Mouse (Mus musculus) fat pad, adult 2 months (tissue): ENCODE measurements around the gene Cnih1.
"Not testable (repeated sequence)": the region's sequence is repeated elsewhere in the genome, so short reads cannot be mapped to it uniquely, and the experiment has no call there.

Experiments used
- DNase-seq: peaks from one replicate; pipeline ENCODE4 v3.0.0-alpha.2; 2011; ENCODE audit warnings: low read depth, low spot score; ENCODE audit errors: extremely low read depth

Cnih1 gene

DNA sequence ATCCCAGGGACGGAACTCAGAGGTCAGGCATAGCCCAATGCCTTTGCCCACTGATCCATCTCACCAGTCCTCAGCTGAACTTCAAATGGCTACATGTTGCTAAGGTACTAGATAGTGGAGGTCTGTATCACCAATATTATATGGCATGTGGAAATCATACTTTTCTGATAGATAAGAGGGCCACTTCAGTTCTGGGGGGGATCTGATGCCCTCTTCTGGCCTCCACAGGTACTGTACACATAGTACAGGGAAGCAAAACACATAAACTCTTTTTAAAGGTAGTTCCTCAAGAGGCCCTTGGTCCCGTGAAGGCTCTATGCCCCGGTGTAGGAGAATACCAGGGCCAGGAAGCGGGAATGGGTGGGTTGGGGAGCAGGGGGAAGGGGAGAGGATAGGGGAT is 2.1 kb upstream of the Cnih1 start:
- DNase-seq = no peak

GRCm38 (mm10) chr14:46788505-46788901 is 292 bp upstream of the Cnih1 start:
- DNase-seq = no peak

DNA sequence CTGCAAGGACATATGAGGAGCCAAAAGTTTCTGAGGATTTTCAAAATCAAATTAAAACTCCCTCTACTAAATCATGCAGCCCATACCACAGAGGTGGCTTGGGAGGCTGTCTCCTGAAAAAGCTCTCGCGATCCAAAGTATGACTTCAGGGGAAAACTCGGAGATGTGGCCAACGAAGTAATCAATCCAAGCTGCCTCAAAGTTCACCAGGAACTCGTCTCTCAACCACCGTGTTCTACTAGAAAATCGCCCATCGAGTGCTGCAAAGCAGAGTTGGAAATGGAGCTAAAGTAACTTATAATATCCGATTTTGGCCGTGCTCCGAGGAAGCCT is 791 bp downstream of the Cnih1 start:
- DNase-seq = no peak

DNA sequence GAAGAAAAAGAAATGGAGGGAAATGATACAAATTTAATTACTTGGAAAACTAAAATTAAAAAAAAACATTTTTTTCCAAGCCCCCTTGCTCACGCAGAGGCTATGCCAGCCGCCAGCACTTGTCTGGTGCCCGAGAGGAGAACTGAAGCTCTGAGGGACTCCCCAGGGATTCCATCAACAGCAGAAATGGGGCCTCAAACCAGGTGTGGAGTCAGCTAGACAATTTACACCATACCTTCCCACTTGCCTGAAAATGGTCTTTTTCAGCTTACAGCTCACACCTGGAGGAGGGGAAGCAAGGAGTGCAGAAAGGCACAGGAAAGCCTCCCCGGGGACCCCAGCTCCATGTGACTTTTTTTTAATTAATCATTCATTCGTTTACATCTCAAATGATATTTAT is 3.0 kb downstream of the Cnih1 start:
- no peak for DNase-seq

GRCm38 (mm10) chr14:46783327-46783926 is 4.8 kb downstream of the Cnih1 start:
- DNase-seq = no peak

DNA sequence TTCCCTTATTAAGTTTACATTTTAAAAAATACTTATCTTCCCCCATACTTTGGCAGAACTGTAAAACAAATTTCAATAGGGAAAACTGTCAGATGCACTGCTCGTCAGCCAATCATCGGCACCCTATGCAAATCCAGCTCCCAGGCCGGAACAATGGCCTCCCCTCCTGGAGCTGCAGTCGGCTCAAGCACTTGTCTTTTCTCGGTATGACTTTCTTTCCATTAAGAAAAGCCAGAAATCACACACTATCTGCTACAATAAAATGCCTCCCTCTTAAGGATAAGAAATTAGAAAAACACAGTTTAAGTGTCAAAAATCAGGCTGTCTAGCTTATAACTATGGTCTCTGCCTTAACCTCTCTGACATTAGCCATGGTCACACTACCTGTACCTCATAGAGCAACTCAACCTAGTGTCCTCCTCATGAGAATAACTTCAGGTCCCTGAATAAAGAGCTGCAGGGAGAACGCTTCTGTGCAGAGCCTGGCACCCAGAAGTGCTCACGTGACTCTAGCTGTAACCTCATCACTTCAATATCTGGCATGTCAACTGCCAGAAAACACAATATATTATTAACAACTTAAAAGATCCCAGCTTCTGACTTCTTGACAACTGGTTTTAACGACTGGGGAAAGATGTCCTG is 5.9 kb downstream of the Cnih1 start:
- no peak for DNase-seq

DNA sequence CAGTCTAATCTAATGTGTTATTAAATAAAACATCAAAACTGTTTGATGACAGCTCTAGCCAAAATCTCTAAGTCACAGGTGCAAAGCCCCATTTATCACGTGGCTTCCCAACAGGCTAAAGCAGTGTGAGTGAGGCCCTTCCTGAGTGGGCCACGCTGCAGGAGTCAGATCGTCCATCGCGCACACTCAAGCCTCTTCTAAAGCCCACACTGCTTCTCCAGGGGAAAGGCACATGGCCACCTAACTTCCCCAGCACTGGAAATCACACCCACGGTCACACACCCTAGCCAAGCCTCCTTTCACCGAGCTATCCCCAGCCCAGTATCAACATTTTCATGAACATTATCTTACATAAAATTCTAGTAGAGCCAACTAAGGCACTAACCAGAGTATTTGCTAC is 7.1 kb downstream of the Cnih1 start:
- no peak for DNase-seq

GRCm38 (mm10) chr14:46779217-46779616 is 9.0 kb downstream of the Cnih1 start:
- DNase-seq = no peak

DNA sequence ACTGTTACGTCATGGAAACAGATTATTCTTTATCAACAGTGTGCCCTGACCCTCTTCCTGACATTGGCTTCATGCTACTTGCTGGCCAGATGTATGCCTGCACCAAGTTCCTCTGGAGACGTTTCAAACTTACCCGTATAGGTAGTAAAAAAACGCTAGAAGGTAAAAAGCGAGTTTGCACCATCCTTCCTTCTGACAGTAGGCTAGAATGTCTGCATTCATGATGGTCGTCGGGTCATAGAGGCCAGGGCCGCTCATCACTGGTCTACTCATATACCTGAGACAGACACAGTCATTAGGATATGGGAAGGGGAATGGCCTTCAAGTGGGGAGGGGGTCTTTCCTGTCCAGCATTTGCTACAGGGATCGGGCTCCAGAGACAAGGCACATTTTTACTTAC is 9.5 kb downstream of the Cnih1 start:
- no peak for DNase-seq

DNA sequence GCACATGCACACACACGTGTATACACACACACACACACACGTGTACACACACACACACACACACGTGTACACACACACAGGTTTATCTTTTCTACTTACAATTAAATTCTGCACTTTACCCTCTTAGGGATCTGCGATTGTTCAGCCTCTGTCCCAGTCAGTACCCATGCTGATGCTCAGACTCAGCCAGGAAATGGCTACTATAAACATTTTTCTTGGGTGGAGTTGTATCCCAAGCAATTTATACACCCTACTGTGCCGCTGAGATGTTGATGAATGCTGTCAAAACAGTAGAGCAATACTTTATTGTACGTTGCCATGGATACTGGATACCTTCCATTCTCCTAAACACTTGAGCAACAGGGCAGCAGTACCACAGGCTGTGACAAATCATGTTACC is 18.2 kb downstream of the Cnih1 start:
- no peak for DNase-seq

DNA sequence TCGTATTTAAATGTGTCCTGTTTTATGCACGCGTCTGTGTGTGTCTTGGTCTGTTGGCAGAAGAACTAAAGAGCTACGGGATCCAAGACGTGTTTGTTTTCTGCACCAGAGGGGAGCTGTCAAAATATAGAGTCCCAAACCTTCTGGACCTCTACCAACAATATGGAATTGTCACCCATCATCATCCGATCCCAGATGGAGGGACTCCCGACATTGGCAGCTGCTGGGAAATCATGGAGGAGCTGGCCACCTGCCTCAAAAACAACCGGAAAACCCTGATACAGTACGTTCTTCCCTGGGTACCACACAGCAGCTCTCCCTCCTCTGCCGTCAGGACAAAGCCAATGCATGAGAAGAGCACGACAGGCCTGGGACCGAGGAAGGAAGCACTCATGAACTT is 21.1 kb downstream of the Cnih1 start:
- DNase-seq = no peak

DNA sequence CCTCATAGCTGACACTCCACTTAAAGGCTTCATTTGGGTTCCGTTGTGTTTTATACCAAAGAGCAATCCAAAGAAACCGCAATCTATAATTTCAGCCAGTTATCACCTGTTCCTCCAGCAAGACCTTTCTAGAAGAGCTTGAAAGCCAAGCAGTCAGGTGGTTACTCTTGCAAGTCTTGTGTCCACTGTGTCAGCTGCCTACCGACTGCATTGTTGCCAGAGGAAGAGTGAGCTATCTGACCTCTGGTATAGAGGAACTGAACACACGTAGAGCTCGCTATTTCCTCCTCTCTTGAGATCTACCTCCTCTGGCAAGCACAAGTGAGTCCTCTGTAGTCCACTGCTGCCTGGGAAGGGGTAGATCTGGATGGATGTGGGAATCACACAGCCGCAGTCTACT is 27.0 kb downstream of the Cnih1 start:
- no peak for DNase-seq

DNA sequence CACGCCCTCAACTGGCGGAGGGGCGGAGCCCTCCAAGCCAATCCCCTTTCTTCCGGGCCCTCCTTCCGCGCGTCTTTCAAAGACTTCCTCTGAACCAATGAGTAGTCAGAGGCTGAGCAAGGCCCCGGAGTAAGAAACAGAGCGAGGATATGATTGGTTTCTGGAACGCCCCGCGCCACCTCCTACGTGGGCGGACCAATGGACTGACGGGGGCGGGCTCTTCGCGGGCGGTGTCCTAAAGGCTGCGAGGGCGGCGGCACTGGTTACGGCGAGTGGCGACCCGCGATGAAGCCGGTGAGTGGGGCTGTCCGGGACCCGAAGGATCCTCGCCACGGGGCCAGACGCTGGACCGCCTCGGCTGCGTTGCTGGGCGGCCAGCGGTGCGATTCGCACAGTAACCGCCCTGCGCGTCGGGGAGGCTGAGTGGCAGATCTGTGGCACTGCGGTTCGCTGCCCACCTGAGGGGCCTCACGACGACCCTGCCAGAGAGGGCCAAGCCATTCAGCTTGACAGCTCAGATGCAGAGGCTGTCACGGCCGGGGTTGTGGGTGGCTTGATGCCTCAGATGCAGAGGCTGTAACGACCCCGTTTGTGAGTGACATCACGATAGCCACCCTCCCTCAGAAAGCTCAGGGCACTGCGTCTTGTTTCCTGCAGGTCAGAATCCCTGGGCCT is 27.7 kb downstream of the Cnih1 start, which contains the start of gene Cdkn3:
Gene Cdkn3 (plus strand): TSS at position 187 of the 675 bp plus-strand sequence.
- DNase-seq = peak; percentile 65

DNA sequence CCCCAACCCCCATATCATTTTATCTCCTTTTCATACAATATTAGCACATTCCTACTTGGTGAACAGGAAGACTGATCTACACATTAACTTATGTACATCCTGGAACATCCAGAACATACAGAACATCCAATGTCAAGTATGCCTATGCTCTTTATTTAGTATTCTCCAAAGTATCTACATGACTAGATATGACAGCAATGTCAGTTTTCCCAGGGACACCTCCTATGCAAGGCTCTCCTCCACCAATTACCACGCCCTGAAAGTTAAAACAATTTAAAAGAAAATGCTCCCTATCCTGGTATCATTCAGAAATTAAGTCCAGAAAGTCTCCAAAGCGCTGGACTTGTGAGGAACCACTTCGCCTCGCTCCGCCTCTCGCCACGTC is 28.2 kb downstream of the Cnih1 start:
- DNase-seq = no peak

DNA sequence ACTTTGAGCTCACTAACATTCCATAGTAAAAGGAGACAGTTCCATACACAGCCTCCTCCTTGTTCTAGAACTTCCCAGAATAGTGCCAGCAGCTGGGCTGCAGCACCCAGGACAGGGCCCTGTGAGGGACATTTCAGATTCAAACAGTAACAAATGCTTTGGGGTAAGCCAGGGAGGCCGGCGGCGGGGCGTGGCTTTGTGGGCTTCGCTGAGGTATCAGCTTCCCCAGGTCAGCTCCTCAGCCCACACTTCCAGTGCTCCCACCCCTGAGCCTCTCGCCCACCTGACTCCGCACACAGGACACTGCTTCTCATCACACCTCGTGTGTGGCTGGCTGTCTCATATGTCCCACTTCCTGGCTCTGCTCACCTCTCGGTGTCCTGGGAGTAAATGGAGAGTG is 30.5 kb downstream of the Cnih1 start:
- no peak for DNase-seq

GRCm38 (mm10) chr14:46755851-46756250 is 32.4 kb downstream of the Cnih1 start:
- DNase-seq = no peak

DNA sequence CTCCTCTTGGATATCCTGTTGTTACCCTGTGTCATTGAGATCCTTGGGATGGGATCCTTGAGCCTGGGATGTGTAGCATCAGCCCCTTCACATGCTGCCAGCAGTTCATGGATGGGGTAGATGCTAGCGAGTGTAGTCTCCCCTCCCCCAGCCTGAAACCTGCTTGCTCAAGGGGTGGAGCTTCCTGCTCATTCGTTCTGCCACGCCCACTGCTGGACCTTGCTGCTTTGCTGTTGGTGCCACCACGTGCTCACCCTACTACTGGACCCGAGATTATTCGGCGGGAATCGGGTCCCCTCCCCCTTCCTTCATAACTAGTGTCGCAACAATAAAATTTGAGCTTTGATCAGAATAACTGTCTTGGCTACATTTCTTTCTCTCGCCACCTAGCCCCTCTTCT is 33.8 kb downstream of the Cnih1 start:
- DNase-seq = not testable (repeated sequence)

DNA sequence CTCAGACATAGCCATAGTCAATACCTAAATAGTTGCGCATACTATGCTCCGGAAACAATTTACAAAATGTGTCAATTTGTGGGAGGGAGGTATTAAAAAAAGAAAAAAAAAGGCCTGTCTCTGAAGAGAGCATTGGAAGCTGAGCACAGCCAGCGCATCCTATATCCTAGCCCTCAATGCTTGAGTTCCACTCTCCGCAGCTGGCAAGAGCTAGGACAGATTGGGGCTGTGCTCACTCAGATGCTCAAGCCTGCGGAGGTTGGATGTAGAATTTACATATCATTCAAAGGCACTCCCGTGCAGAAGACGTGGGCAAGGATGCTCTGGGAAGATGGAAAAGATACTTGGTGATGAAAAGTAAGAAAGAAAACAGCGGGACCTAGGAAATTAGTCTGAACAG is 42.8 kb downstream of the Cnih1 start:
- no peak for DNase-seq

DNA sequence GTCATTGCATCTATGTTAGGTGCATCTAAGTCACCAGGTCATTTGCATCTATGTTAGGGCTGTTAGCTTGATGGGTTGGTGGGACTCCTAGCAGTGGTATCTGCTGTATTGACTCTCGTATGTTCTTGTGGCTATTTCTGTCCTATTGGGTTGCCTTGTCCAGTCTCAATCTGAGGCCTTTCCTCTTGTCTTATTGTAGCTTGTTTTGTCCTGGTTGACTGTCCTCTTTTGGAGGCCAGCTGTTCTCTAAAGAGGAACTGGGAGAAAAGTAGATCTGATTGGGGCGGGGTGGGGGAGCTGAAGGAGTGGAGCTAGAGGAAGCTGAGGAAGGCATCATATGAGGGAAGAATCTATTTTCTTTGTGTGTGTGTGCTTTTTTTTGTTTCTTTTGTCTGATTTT is 45.5 kb downstream of the Cnih1 start:
- no peak for DNase-seq

- DNase-seq = not testable (repeated sequence)
Observed at GRCm38 (mm10) chr14:46737346-46737745, 50.9 kb downstream of the Cnih1 start.

DNA sequence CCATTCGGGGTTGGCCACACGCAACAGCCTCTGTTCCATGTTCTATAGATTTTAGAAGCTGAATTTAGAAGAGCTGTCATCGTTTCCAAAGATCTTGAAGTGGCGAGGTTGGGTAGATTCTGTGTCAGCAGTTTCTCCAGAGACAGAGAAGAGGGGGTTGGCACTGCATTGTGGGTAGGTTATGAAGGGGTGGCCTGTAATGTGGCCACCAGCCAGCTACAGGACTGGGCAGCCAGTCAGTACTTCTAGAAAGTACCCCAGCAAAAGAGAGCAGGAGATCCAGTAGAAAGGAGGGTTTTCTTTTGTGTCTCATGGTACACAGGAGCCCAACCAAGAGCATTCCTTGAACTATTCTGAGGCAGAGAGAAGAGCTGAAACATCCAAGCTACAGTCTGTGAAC is 51.8 kb downstream of the Cnih1 start:
- DNase-seq = no peak

DNA sequence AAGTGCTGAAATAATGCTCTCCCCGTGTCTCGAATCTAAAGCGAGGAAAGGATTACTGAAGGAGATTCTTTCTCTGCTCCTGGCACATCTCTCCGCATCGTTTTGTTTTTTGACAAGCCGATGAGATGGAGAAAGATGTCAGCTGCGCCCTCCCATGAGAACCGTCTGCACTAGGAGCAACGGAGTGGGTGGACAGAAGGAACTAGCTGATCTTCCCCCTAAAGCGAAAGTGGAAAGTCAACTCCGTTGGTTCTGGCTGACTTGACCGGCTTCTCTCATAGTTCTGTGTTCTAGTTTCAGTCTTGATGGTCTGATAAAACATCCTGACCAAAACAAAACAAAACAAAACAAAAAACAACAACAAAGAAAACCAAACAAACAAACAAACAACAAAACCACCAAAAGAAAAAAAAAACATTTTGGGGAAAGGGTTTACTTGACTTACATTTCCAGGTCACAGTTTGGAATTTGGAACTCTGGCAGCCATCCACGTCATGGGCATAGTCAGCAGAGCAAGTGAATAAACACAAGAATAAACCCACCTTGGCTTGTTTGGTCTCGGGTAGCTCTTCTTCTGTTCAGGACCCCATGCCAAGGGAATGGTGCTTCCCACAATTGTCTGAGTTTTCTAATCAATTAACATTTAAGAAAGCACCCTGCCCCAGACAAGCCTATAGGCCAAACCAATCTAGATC is 53.3 kb downstream of the Cnih1 start:
- DNase-seq = no peak
